Mouse (Mus musculus) left cerebral cortex, adult 6 months (tissue): Measurements from ENCODE around the gene Lpcat3. TPM values are rescaled to one million over a fixed set of nuclear protein-coding genes. Genes with fewer than 3 reads are reported as not detected.

Experiments used
- long read RNA-seq, 2 experiments: library from polyadenylated mRNA; unstranded; transcript quantifications; one replicate each; pipeline ENCODE4 v2.0.0; 2019 to 2020
- polyA plus RNA-seq: library from polyadenylated mRNA; unstranded; fragments of <200 nt; fragmentation: Nextera tagmentation; gene quantifications from 2 replicates; pipeline ENCODE4 v1.2.3, GENCODE M21; 2021

Gene Lpcat3
- 14.8 and 15.8 TPM in 2 replicates for polyA plus RNA-seq
- long read RNA-seq, experiment 1, transcript Lpcat3-201 (13 exons, 2,281 nt): major isoform, 59 of 76 reads
- long read RNA-seq, experiment 1, partial matches to known transcripts: 7 of 76 reads
- long read RNA-seq, experiment 1, other reads (novel, unspliced or antisense): 10 of 76 reads
- long read RNA-seq, experiment 2, transcript Lpcat3-201 (13 exons, 2,281 nt): major isoform, 20 of 28 reads
- long read RNA-seq, experiment 2, partial matches to known transcripts: 5 of 28 reads
- long read RNA-seq, experiment 2, other reads (novel, unspliced or antisense): 2 of 28 reads

GRCm38 (mm10) chr6:124662477-124663423 lies at the start of gene Lpcat3:
Gene Lpcat3 (plus strand): TSS chr6:124663027.

DNA sequence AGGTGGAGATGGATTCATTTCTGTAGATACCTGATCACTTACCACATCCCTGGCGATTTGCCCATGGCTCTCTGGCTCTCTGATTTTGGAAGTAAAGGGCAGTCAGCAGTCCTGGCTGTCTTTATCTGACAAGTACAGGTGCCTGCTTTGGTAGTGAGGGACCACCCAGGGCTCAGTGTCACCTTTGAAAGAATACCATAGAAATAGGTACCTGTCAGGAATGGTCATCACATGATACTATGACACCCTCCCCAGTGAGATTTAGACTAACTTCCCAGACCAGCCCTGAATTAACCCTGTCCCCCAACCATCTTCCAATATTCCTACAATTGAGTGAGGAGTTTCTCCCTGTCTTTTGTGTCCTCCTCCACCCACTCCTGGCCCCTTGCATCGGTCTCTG lies 26.8 kb upstream of the Lpcat3 start, which contains the start of gene C1s2:
Gene C1s2, minus strand, starts transcription at position 101 of the 400 bp plus-strand sequence.

DNA sequence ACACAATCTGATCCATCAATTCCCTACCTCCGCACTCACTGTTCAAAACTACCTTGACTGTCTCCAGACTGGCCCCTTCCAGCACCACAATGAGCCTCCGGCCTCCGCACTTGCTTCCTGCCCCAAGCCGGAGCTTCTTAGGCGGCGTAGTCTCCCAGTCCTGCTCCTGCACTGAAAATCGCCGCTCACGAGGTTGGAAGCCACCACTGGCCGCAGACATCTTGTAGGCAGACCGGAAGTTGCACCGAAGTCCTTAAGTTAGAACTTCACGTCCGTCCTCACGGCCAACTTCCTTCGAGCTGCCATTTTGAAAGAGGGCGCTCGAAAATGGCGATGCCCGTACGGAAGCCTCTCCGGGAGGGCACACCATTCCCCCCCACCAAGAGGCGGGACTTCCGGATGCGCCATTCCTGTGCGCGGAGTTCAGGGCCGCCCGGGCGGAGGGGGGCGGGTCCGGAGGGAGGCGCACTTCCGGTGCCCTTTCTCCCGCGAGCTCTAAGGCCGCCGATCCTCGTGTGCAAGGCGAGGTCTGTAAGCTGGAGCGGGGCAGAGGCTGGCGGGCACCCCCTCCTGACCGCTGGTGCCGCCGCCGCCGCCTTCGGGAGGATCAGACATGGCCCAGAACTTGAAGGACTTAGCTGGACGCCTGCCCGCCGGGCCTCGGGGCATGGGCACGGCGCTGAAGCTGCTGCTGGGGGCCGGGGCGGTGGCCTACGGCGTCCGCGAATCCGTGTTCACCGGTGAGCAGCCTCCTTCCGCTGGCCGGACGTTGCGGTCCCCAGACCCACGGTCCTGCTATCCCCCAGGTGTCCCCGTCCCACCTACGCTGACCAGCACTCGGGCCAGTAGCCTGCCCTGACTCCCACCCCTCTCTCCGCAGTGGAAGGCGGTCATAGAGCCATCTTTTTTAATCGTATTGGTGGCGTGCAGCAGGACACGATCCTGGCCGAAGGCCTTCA lies 49.3 kb downstream of the Lpcat3 start, which contains the start of the genes Emg1 and Phb2:
Gene Emg1, minus strand, starts transcription at position 355 of the 959 bp plus-strand sequence.
Gene Phb2, plus strand, starts transcription at position 513 of the 959 bp plus-strand sequence.

GRCm38 (mm10) chr6:124738511-124739023 lies 75.7 kb downstream of the Lpcat3 start, which contains the start of gene Ptpn6:
Gene Ptpn6 (minus strand): TSS chr6:124738714.

GRCm38 (mm10) chr6:124740888-124741761 lies 78.3 kb downstream of the Lpcat3 start, which contains the start of gene Grcc10:
Gene Grcc10 (minus strand): TSS chr6:124741374.

Other genes with a start within 250 kb of the Lpcat3 start
- 19.6 and 21.0 TPM in 2 replicates for gene Pex5, start 248.0 kb upstream of the Lpcat3 start, polyA plus RNA-seq
- 47.8 and 63.4 TPM in 2 replicates for gene Clstn3, start 198.2 kb upstream of the Lpcat3 start, polyA plus RNA-seq
- gene C1rl, start 169.9 kb upstream of the Lpcat3 start, polyA plus RNA-seq: 0.40 and 0.51 TPM in 2 replicates
- 2.4 and 2.5 TPM in 2 replicates for gene C1ra, start 150.6 kb upstream of the Lpcat3 start, polyA plus RNA-seq
- 0.43 and 0.45 TPM in 2 replicates for gene C1s1, start 120.7 kb upstream of the Lpcat3 start, polyA plus RNA-seq
- not detected in 2 replicates for gene C1rb, start 92.7 kb upstream of the Lpcat3 start, polyA plus RNA-seq
- gene C1s2, start 26.9 kb upstream of the Lpcat3 start, polyA plus RNA-seq: not detected in 2 replicates
- 81.8 and 92.0 TPM in 2 replicates for gene Emg1, start 49.2 kb downstream of the Lpcat3 start, polyA plus RNA-seq
- 143 and 147 TPM in 2 replicates for gene Phb2, start 49.3 kb downstream of the Lpcat3 start, polyA plus RNA-seq
- gene Ptpn6, start 75.7 kb downstream of the Lpcat3 start, polyA plus RNA-seq: 3.5 and 5.4 TPM in 2 replicates
- 1,134 and 1,230 TPM in 2 replicates for gene Grcc10, start 78.3 kb downstream of the Lpcat3 start, polyA plus RNA-seq
- gene Gm45234, start 93.0 kb downstream of the Lpcat3 start, polyA plus RNA-seq: not detected in 2 replicates
- 12.8 and 30.3 TPM in 2 replicates for gene Atn1, start 93.5 kb downstream of the Lpcat3 start, polyA plus RNA-seq
- gene Eno2, start 106.6 kb downstream of the Lpcat3 start, polyA plus RNA-seq: 524 and 939 TPM in 2 replicates
- 0.85 and 2.2 TPM in 2 replicates for gene Lrrc23, start 116.7 kb downstream of the Lpcat3 start, polyA plus RNA-seq
- gene Spsb2, start 145.6 kb downstream of the Lpcat3 start, polyA plus RNA-seq: 3.9 and 5.0 TPM in 2 replicates
- gene Tpi1, start 151.3 kb downstream of the Lpcat3 start, polyA plus RNA-seq: 1,295 and 1,347 TPM in 2 replicates
- gene Usp5, start 166.5 kb downstream of the Lpcat3 start, polyA plus RNA-seq: 82.3 and 115 TPM in 2 replicates
- 0.65 and 0.78 TPM in 2 replicates for gene Cdca3, start 166.5 kb downstream of the Lpcat3 start, polyA plus RNA-seq
- not detected in 2 replicates for gene Gnb3, start 177.2 kb downstream of the Lpcat3 start, polyA plus RNA-seq
- 0.99 and 5.6 TPM in 2 replicates for gene P3h3, start 194.7 kb downstream of the Lpcat3 start, polyA plus RNA-seq
- gene Gpr162, start 201.0 kb downstream of the Lpcat3 start, polyA plus RNA-seq: 0.87 and 14.7 TPM in 2 replicates
- gene Cd4, start 225.2 kb downstream of the Lpcat3 start, polyA plus RNA-seq: 5.7 and 6.2 TPM in 2 replicates
- 7.3 and 8.8 TPM in 2 replicates for gene Lag3, start 248.7 kb downstream of the Lpcat3 start, polyA plus RNA-seq